Mouse (Mus musculus): Measurements from ENCODE around the gene AB124611.

Gene AB124611

GRCm38 (mm10) chr9:21564420-21564819 is 38.4 kb downstream of the AB124611 start:
- no peak for DNase-seq (ENCODE audit: low spot score in 2 of 2)

- no peak for DNase-seq (ENCODE audit: low spot score in 2 of 2)
Measured at GRCm38 (mm10) chr9:21565004-21565586, 39.1 kb downstream of the AB124611 start.

GRCm38 (mm10) chr9:21566538-21566937 is 40.6 kb downstream of the AB124611 start:
- DNase-seq (ENCODE audit: low spot score in 2 of 2), result no peak

- no peak for DNase-seq (ENCODE audit: low spot score in 2 of 2)
Measured at GRCm38 (mm10) chr9:21567051-21567450, 41.1 kb downstream of the AB124611 start.

GRCm38 (mm10) chr9:21568657-21569255 is 42.8 kb downstream of the AB124611 start:
- no peak for DNase-seq (ENCODE audit: low spot score in 2 of 2)

GRCm38 (mm10) chr9:21574012-21574801 is 48.2 kb downstream of the AB124611 start:
- no peak for DNase-seq (ENCODE audit: low spot score in 2 of 2)

GRCm38 (mm10) chr9:21575253-21575652 is 49.3 kb downstream of the AB124611 start:
- DNase-seq (ENCODE audit: low spot score in 2 of 2), result no peak

GRCm38 (mm10) chr9:21576286-21576685 is 50.3 kb downstream of the AB124611 start:
- no peak for DNase-seq (ENCODE audit: low spot score in 2 of 2)

- DNase-seq (ENCODE audit: low spot score in 2 of 2), result no peak
Measured at GRCm38 (mm10) chr9:21578226-21578625, 52.2 kb downstream of the AB124611 start.

GRCm38 (mm10) chr9:21585401-21585800 is 59.4 kb downstream of the AB124611 start:
- no peak for DNase-seq (ENCODE audit: low spot score in 2 of 2)

- DNase-seq (ENCODE audit: low spot score in 2 of 2), result no peak
Measured at GRCm38 (mm10) chr9:21587678-21588349, 61.8 kb downstream of the AB124611 start.

GRCm38 (mm10) chr9:21588350-21588749 is 62.4 kb downstream of the AB124611 start:
- no peak for DNase-seq (ENCODE audit: low spot score in 2 of 2)

- no peak for DNase-seq (ENCODE audit: low spot score in 2 of 2)
Measured at GRCm38 (mm10) chr9:21589538-21589937, 63.6 kb downstream of the AB124611 start.

- DNase-seq (ENCODE audit: low spot score in 2 of 2), result no peak
Measured at GRCm38 (mm10) chr9:21591127-21591830, 65.3 kb downstream of the AB124611 start.

- DNase-seq (ENCODE audit: low spot score in 2 of 2), result no peak
Measured at GRCm38 (mm10) chr9:21591831-21592702, 66.1 kb downstream of the AB124611 start.

GRCm38 (mm10) chr9:21592703-21593121 is 66.7 kb downstream of the AB124611 start, which contains the start of the genes Timm29 and Yipf2:
Timm29 (plus strand) TSS chr9:21592722.
Yipf2 (minus strand) TSS chr9:21592828.
- peak; percentile 87 to 93 for DNase-seq (ENCODE audit: low spot score in 2 of 2)

GRCm38 (mm10) chr9:21593122-21593721 is 67.2 kb downstream of the AB124611 start:
- peak; percentile 56 to 69 for DNase-seq (ENCODE audit: low spot score in 2 of 2)

- DNase-seq (ENCODE audit: low spot score in 2 of 2), result peak in 1 of 2 experiments; percentile 45
Measured at GRCm38 (mm10) chr9:21594350-21594749, 68.4 kb downstream of the AB124611 start.

GRCm38 (mm10) chr9:21594838-21595237 is 68.9 kb downstream of the AB124611 start:
- DNase-seq (ENCODE audit: low spot score in 2 of 2), result no peak
